Mouse (Mus musculus): ENCODE measurements around the gene Cyp2a4. TPM values are rescaled to one million over a fixed set of nuclear protein-coding genes. Genes with fewer than 3 reads are reported as not detected.
"Not testable (repeated sequence)": the region's sequence is repeated elsewhere in the genome, so short reads cannot be mapped to it uniquely, and the experiment has no call there.

Cyp2a4 gene
- polyA plus RNA-seq, 1 experiment from 2014 or later: not detected

- 92% methylated on average over 5 of the region's 6 CpGs for WGBS
- not testable (repeated sequence) for H3K4me1 ChIP-seq (ENCODE audit: control insufficient read depth, insufficient read depth, low read length); H3K9me3 ChIP-seq (ENCODE audit: control insufficient read depth, low read length); H3K4me3 ChIP-seq (ENCODE audit: low read depth, low read length); H3K27me3 ChIP-seq (ENCODE audit: control insufficient read depth, insufficient read depth, low read length); H3K27ac ChIP-seq (ENCODE audit: low read depth, low read length); H3K4me2 ChIP-seq (ENCODE audit: low read depth, low read length); ATAC-seq (ENCODE audit: low read depth); H3K9ac ChIP-seq (replicated peaks; ENCODE audit: low read depth, low read length); H3K36me3 ChIP-seq (ENCODE audit: control insufficient read depth, insufficient read depth, low read length)
Measured at GRCm38 (mm10) chr7:26356719-26357118, 49.8 kb downstream of the Cyp2a4 start.

Other genes starting within 250 kb of the Cyp2a4 start
- gene Cyp2b13, start 245.7 kb upstream of the Cyp2a4 start, polyA plus RNA-seq (2014; fragmentation: Nextera tagmentation; extraction: Ambion mirVana): not detected in 2 replicates
- not detected in 2 replicates for gene Cyp2b9, start 133.8 kb upstream of the Cyp2a4 start, polyA plus RNA-seq (2014; fragmentation: Nextera tagmentation; extraction: Ambion mirVana)
- not detected in 2 replicates for gene Vmn1r184, start 46.8 kb upstream of the Cyp2a4 start, polyA plus RNA-seq (2014; fragmentation: Nextera tagmentation; extraction: Ambion mirVana)
- gene Nlrp9c, start 96.5 kb downstream of the Cyp2a4 start, polyA plus RNA-seq (2014; fragmentation: Nextera tagmentation; extraction: Ambion mirVana): not detected in 2 replicates
- gene Nlrp4a, start 127.9 kb downstream of the Cyp2a4 start, polyA plus RNA-seq (2014; fragmentation: Nextera tagmentation; extraction: Ambion mirVana): not detected in 2 replicates
- not detected in 2 replicates for gene Nlrp9a, start 227.9 kb downstream of the Cyp2a4 start, polyA plus RNA-seq (2014; fragmentation: Nextera tagmentation; extraction: Ambion mirVana)

Data from neural tube, embryonic 14.5 days (tissue).